Mouse (Mus musculus) thymus, adult 2 months (tissue): ENCODE data around the gene Gpd1l. TPM values are rescaled to one million over a fixed set of nuclear protein-coding genes. Genes with fewer than 3 reads are reported as not detected.

Source experiments
- DNase-seq: peaks from one replicate; pipeline ENCODE4 v3.0.0; 2021
- H3K27ac ChIP-seq: fragments of 200-500 bp; 2 replicates; pipeline ENCODE4 v1.5.1; 2012; ENCODE audit warnings: low read length, control low read depth; ENCODE audit not compliant: control insufficient read depth, insufficient read depth
- H3K27me3 ChIP-seq: fragments of 200-500 bp; 2 replicates; pipeline ENCODE4 v1.6.1; 2012; ENCODE audit warnings: mild to moderate bottlenecking, low read length, moderate library complexity, mixed read lengths; ENCODE audit not compliant: control insufficient read depth, insufficient read depth
- H3K36me3 ChIP-seq: fragments of 200-500 bp; 2 replicates; pipeline ENCODE4 v1.6.1; 2012; ENCODE audit warnings: mild to moderate bottlenecking, low read length, moderate library complexity; ENCODE audit not compliant: control insufficient read depth, insufficient read depth
- H3K4me1 ChIP-seq: fragments of 200-500 bp; replicated peaks from 2 replicates; pipeline ENCODE4 v1.6.1; 2012; ENCODE audit warnings: low read length; ENCODE audit not compliant: control insufficient read depth, insufficient read depth
- H3K4me3 ChIP-seq: fragments of 200-500 bp; 2 replicates; pipeline ENCODE4 v1.5.1; 2012; ENCODE audit warnings: mild to moderate bottlenecking, low read length, control low read depth, moderate library complexity; ENCODE audit not compliant: control insufficient read depth, insufficient read depth
- CTCF ChIP-seq: fragments of 200-500 bp; IDR thresholded peaks from 2 replicates; pipeline ENCODE4 v1.5.1; 2012; ENCODE audit warnings: mild to moderate bottlenecking, control low read depth, low read length, moderate library complexity, borderline replicate concordance; ENCODE audit not compliant: control insufficient read depth, poor library complexity, insufficient read depth; ENCODE audit errors: extremely low read depth
- POLR2A ChIP-seq: fragments of 200-500 bp; IDR thresholded peaks from 2 replicates; pipeline ENCODE4 v1.6.1; 2012; ENCODE audit warnings: mild to moderate bottlenecking, low read length, control low read depth, moderate library complexity; ENCODE audit not compliant: control insufficient read depth, poor library complexity, insufficient read depth; ENCODE audit errors: extremely low read depth
- WGBS: fragments of 180-500 bp; shearing (Covaris S2); methylation state at CpG from one replicate; pipeline ENCODE4 v1.1.7; 2018; 5-methylcytosine and 5-hydroxymethylcytosine counted together
- polyA plus RNA-seq: library from polyadenylated mRNA; depleted of rRNA; stranded (reverse); fragments of >200 nt; gene quantifications from 2 replicates; pipeline ENCODE4 v1.2.3, GENCODE M21; 2012

The Gpd1l gene
- polyA plus RNA-seq, 1 experiment: 22.0 TPM

DNA sequence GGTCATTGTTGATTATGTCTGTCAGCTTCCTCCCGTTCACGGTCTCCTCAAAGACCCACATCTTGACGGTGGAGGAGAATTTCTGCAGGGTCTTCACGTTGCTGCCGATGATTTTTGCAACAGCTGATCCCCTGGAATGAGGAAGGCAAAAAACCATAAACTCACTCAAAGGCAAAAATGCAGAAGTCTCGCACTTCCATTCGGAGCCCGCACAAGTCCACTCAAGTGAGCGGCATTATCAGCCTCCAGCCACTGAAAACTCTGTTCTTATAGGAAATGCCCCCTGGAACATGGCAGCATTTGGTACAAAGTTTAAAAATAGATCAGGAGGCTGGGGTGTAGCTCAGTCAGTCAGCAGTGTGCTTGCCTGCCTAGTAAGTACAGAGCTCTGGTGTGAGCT, 13.2 kb downstream of the Gpd1l start:
- Histone ChIP-seq H3K36me3 (peaks cover 12% of the 10 kb centered on the region), H3K27me3 (no peaks in the 10 kb centered on the region), H3K27ac (no peak overlapping the region), H3K4me3 (no peak overlapping the region), H3K4me1 (peaks cover 6% of the 10 kb centered on the region)
- TF ChIP-seq POLR2A (no peak), CTCF (no peak)
- DNase-seq: no peak
- WGBS: 71% methylated on average over 9 of the region's 9 CpGs

DNA sequence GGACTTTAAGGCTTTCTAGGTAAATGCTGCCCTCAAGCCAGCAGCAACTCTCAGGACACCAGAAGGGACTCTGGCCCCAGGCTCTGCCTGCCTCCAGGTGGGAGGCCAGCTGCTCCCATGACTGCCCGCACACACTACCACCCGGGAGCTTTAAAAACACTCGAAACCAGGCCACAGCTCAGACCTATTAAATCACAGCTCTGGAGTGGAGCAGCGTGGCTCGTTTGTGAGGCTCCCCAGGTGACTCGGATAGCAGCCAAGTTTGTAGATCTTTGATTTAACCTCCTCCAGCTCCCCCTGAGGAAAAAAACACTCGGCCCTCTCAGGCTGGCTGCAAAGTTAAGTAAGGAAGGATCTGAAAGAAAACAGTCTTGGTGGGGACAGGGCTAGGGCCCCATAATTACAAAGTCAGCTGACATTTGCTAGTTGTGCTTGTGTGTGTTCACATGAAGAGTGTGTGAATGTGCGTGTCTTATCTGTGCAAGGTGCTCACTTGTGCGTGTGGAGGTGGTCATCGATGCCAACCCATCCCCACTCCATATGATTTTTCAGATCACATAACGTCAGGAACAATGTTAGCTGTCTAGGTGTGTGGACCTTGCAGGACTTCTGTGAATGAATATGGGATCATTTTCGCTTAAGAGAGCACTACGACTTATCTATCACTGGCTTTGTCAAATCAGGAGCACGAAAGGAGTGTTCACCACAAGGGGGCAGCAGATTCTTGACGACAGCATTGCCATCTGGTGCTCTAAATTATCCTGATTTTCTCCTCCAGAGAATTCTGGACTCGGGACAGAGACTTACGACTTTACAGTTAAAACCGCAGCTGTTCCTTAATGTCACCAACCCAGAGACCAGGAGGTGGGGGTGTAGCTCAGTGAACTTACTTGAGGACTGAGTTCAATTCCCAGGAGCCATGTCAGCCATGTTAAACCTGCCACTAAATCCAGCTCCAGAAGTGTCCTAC, 20.8 kb downstream of the Gpd1l start:
- Histone ChIP-seq H3K36me3 (peaks cover 12% of the 10 kb centered on the region), H3K27ac (no peak overlapping the region), H3K4me1 (no peaks in the 10 kb centered on the region), H3K4me3 (no peak overlapping the region), H3K27me3 (no peaks in the 10 kb centered on the region)
- TF ChIP-seq CTCF (no peak), POLR2A (no peak)
- peak; percentile 53 for DNase-seq
- 74% methylated on average over 18 of the region's 18 CpGs for WGBS

DNA sequence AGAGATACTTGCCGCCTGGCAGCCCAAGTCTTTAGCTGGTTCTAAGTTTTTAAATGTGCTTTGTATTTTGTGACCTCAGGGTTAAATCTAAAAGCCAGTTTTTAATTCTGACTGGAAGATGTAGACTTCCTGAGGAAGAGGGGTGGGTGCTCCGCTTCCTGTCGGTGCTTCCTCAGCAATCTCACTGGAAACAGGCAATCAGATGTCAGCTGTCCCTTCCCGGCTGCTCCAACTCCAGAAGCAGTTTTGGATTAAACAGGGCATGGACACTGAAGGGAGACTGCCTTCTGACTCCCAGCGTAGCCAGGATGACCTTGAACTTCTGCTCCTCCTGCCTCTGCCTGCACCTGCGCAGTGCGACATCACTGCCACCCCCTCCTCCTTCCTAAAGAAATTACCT, 26.3 kb downstream of the Gpd1l start:
- 89% methylated on average over 7 of the region's 7 CpGs for WGBS
- no peak for DNase-seq
- Histone ChIP-seq H3K27me3 (no peaks in the 10 kb centered on the region), H3K4me1 (no peaks in the 10 kb centered on the region), H3K36me3 (peaks cover 7% of the 10 kb centered on the region; the same call in 1 of the 2 replicates), H3K27ac (no peak overlapping the region), H3K4me3 (no peak overlapping the region)
- TF ChIP-seq POLR2A (no peak), CTCF (no peak)

DNA sequence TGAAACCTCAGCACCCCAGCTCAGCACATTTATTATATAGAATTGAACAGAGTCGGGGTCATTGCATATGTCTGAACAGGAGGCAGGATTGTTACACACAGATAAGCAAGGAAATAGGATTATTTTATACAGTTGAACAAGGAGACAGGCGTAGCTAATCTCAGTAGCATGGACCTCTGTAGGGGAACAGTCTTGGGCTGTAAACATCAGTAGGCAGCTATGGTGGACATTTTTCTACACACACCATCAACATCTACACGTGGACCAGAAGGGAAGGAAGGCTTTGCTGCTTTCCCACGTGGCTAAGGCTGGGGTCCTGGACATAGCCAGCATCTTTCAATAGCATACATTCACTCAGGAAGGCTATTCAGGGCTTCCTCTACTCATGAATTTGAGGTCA, 37.9 kb downstream of the Gpd1l start:
- no peak overlapping the region for H3K27ac ChIP-seq
- H3K36me3 ChIP-seq: no peaks in the 10 kb centered on the region
- H3K4me3 ChIP-seq: no peak overlapping the region
- TF ChIP-seq POLR2A (no peak), CTCF (no peak)
- WGBS: 71% methylated on average over 4 of the region's 4 CpGs
- no peak for DNase-seq
- H3K27me3 ChIP-seq: no peaks in the 10 kb centered on the region
- no peaks in the 10 kb centered on the region for H3K4me1 ChIP-seq

DNA sequence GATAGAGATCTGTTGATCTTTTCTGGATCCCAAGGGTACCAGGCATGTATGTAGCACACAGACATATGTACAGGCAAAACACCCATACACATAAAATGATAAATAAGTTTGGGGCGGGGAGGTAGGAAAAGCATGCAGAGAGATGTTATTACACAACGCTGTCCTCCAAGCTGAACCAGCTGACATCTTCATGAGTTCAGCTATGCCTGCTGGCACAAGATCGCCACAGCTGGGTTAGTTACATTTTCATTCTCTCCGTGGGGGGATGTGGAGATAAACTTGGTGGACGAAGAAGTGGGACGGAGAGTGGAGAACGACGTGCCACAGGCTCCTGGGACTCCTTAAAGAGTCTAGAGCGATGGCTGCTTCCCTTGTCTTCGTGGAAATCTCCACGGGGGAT, 40.8 kb downstream of the Gpd1l start:
- H3K36me3 ChIP-seq: no peaks in the 10 kb centered on the region

DNA sequence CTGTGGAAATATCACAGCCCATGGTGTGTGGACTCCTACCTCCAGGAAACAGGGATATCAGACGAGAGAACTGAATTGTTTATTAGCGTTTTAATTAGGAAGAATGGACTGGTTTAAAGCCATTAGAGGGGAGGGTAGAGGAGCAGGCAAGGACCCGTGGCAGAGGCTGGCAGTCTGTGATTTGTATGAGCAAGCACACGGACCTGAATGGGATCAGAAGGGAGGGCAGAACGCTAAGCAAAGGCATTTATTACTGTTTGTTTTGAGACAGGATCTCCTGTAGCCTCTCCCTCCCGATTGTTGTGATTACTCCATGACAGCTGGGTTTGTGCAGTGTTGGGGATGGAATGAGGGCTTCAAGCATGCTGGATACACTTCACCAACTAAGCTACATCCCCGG, 43.4 kb downstream of the Gpd1l start:
- no peak for TF ChIP-seq POLR2A
- no peak for TF ChIP-seq CTCF
- H3K4me3 ChIP-seq: no peak overlapping the region
- 81% methylated on average over 7 of the region's 7 CpGs for WGBS
- H3K27me3 ChIP-seq: no peaks in the 10 kb centered on the region
- H3K4me1 ChIP-seq: no peaks in the 10 kb centered on the region
- H3K27ac ChIP-seq: no peak overlapping the region
- DNase-seq: no peak
- no peaks in the 10 kb centered on the region for H3K36me3 ChIP-seq

More for the DNA sequence above, 40.8 kb downstream of the Gpd1l start:
- Histone ChIP-seq H3K4me1 (no peaks in the 10 kb centered on the region), H3K4me3 (no peak overlapping the region), H3K27ac (no peak overlapping the region), H3K27me3 (no peaks in the 10 kb centered on the region)
- 95% methylated on average over 11 of the region's 11 CpGs for WGBS
- DNase-seq: no peak
- TF ChIP-seq CTCF: no peak
- TF ChIP-seq POLR2A: no peak
